Mouse (Mus musculus): ENCODE data around the gene Pecam1.
"Not testable (repeated sequence)": the region's sequence is repeated elsewhere in the genome, so short reads cannot be mapped to it uniquely, and the experiment has no call there.

Pecam1 gene

DNA sequence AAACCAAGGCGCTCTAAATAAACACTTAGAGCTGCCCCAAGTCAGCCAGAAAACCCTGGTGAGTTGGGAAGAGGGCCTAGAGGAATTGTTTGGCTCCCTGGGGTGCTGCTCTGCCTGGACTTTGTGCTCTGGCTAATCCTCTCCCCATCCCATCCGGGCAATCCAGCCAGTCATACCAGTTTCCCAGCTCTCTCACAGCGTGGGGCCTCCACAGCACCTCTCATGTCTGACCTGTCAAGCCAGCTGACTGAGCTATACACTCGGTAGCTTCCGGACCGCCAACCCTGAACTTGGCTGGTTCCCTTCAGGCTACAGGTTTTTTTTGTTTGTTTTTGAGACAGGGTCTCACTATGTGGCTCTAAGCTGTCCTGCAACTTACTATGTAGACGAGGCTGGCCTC lies 112.7 kb downstream of the Pecam1 start:
- DNase-seq (ENCODE audit: low read depth in 1 of 2, low spot score in 2 of 2), result no peak

DNA sequence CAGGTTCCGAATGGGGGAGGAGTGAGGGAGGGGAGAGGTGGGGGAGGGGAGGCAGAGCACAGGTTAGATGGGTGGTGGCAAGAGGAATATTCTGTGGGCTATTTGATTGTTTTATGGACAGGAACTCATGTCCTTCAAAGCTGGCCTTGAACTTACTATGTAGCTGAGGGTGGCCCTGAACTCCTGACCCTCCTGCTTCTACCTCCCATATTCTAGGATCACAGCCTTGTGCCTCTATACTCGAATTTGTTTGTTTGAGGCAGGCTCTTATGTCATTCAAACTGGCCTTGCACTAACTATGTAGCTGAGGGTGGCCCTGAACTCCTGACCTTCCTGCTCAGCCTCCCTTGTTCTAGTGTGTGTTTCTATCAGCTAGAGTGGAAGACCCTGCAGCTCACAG lies 114.5 kb downstream of the Pecam1 start:
- DNase-seq (ENCODE audit: low read depth in 1 of 2, low spot score in 2 of 2), result no peak

DNA sequence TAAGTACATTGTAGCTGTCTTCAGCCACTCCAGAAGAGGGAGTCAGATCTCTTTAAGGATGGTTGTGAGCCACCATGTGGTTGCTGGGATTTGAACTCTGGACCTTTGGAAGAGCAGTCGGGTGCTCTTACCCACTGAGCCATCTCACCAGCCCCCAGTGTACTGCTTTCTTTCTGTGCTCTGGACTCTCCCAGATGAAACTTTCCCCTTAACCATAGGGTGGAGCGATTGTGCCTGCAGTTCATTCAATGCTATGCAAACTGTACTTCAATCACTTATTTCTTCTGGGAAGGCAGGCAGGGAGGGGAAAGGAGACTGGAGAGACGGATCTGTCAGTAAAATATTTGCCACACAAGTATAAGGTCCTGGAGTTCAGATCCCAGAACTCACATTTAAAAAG lies 116.3 kb downstream of the Pecam1 start:
- DNase-seq (ENCODE audit: low read depth in 1 of 2, low spot score in 2 of 2), result not testable (repeated sequence)

DNA sequence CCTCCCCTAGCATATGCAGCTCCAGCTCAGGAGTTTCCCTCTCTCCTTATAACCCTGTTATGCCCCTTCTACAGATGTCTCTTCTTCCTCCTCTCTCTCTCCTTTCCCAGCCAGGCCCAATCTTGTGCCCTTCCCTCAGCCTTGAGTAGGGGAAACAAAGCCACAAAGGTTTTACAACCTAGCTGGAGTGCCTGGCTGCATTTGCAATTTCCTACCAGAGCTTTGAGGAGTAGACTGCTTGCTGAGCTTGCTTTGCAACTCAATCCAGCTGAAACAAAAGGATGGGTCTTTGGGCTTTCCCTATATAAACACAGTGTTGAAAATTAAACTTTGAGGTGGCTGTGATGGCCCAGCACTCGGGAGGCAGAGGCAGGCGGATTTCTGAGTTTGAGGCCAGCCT lies 117.0 kb downstream of the Pecam1 start:
- no peak for DNase-seq (ENCODE audit: low read depth in 1 of 2, low spot score in 2 of 2)

DNA sequence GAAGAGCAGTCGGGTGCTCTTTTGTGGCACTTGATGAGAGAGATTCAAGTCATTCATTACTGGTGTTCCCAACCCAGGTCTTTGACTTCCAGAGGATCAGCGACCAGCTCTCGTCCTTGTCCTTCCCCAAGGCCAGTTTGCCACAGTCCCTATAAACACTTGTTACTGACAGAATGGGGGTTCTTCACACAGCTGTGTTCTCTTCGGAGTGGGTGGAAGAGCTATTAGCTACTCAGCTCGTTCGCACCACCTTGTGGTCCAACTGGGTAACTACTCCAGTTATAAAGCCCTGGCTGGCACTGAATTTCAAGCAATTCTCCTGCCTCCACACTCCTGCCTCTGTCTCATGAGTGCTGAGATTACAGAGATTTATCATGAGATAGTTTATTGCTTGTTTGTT lies 122.7 kb downstream of the Pecam1 start:
- peak in 1 of 2 experiments; percentile 62 for DNase-seq (ENCODE audit: low read depth in 1 of 2, low spot score in 2 of 2)

DNA sequence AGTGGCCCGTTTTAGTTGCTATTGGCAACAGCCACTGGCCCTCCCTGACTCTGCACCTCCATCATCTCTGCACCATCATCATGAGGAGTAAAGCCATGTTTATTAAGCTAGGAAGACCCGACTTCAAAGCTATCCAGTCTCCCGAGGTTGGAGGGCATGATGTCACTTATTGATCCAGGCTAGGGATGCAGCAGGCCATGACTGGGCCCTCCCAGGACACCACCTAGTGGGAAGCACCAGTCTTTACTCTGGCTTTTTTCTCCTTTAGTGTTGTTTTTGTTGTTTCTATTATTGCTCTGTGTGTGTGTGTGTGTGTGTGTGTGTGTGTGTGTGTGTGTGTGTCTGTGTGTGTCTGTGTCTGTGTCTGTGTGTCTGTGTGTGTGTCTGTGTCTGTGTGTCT lies 124.9 kb downstream of the Pecam1 start:
- DNase-seq (ENCODE audit: low read depth in 1 of 2, low spot score in 2 of 2), result no peak

DNA sequence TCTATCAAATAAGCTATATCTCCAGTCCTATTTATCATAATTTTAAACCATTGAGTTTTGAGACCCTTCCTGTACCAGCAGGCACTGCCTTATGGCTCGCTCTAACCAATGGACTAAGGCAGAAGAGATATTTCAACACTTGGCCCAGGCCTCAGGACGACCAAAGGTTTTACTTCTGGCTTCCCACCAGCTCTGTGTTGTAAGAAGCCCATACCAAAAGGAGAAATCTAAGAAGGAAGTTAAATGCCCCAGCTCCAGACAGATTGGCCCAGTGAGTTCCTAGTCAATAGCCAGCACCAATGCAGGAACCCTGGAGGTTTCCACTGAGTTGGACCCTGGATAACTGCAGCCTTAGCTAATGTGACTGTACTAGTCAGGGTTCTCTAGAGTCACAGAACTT lies 126.8 kb downstream of the Pecam1 start:
- DNase-seq (ENCODE audit: low read depth in 1 of 2, low spot score in 2 of 2), result peak; percentile 26 to 32

DNA sequence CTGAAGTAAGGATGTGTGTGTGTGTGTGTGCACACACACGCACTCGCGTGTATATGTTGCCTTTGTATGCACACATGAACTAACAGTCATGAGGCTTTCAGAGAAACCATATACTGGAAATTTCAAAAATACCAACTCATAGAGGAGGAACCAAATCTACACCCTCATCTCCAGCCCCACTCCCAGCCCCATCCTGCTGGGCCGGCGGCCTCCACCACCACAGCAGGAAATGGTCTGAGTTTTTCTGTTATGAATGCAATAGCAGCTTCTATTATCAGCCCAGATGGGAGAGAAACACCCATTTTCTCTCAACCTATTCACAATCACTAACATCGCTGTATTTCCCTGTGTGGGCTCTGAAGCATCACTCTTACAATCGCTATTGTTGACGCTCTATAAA lies 128.4 kb downstream of the Pecam1 start:
- DNase-seq (ENCODE audit: low read depth in 1 of 2, low spot score in 2 of 2), result no peak

DNA sequence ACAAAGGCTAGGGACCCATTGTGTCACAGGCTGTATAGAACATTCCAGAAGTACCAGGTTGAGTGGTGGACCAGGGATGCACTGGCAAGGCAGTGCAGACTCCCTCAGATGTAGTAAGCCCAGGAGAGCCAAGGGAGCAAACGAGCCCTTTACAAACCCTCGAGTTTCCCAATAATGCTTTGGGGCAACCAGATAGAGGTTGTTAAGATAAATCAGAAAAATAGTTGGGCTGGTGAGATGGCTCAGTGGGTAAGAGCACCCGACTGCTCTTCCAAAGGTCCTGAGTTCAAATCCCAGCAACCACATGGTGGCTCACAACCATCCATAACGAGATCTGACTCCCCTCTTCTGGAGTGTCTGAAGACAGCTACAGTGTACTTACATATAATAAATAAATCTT lies 131.7 kb downstream of the Pecam1 start:
- DNase-seq (ENCODE audit: low read depth in 1 of 2, low spot score in 2 of 2), result not testable (repeated sequence)

DNA sequence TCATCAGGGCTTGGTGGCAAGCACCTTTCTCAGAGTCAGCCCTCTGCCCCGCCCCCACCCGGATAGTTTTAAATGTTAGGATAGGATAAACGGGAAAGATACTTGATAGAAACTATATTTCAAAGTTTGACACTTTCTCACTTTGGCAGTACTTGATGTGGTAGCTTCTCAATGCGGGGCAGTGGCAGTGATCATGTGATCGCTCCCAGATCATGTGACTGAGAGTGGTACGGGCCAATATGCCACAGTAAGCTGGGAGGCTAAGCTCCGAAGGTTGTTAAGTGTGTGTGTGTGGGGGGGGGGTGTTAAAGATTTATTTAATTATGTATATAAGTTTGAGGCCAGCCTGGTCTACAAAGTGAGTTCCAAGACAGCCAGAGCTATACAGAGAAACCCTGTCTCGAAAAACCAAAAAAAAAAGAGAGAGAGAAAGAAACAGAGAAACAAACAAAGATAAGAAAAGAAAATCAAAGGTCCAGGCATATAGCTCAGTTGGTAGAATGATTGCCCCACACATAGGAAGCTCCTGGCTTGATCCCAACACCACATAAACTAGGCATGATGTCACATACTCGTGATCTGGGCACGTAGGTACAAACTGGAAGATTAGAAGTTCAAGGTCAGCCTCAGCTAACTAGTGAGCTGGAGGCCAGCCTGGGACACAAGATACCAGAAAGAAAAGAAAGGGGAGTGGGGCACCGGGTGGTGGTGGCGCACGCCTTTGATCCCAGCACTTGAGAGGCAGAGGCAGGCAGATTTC lies 132.4 kb downstream of the Pecam1 start:
- DNase-seq (ENCODE audit: low read depth in 1 of 2, low spot score in 2 of 2), result no peak

DNA sequence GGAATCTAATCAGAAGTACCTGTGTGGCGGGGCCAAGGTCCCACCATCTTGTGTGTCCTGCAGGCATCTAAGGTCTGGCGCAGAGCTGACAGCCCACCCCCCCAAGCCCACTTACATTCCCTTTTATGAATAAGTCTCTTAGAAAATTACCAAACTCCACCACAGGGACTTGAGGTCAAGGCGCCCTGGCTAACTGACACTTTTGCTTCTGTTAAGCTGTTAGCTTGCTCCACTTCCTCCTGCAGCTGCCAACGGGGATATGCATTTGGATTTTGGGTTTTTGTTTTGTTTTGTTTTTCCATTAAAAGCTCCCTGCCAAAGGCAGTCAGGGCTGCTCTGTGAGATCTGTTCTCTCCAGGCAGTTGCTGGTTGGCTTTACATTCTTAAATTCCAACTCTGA lies 134.9 kb downstream of the Pecam1 start:
- no peak for DNase-seq (ENCODE audit: low read depth in 1 of 2, low spot score in 2 of 2)

DNA sequence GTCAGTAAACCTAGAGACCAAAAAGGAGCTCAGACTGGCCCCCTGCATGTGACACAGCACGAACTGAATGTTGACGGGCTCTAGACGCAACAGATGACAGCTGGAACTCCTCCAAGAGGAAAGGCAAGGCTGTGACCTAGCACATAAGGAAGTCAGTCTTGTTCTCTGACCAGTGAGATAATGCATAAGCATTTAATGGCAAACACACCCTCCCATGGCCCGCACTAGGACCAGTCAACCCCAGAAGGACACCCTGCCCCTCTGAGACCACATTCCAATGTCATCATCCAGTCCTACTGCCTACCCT lies 136.1 kb downstream of the Pecam1 start:
- DNase-seq (ENCODE audit: low read depth in 1 of 2, low spot score in 2 of 2), result peak in 1 of 2 experiments; percentile 26

DNA sequence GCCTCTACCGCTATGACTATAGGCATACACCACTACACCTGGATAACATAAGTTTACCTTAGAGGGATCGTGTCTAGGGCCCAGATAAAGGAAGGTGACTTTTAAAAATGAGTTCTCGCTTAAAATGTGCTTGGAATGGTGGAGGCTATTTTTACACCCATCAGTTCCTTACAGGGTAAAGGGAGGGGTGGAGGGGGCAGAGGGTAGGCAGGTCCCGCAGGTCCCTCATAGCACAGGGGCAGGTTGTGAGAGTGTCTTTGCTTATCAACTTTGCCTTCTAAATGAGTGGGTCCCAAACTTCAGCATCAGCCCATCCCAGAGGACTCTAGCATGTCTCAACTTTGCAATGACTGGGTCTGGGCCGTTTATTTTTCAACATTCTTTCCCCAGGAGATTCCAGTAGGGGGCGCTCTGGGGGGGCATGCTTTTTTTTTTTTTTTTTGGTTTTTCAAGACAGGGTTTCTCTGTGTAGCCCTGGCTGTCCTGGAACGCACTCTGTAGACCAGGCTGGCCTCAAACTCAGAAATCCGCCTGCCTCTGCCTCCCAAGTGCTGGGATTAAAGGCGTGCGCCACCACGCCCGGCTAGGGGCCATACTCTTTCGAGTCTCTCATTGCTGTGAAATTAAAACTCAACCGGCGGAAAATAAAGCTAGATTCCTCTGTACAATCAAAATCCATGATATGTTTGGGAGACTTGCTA lies 136.6 kb downstream of the Pecam1 start:
- no peak for DNase-seq (ENCODE audit: low read depth in 1 of 2, low spot score in 2 of 2)

DNA sequence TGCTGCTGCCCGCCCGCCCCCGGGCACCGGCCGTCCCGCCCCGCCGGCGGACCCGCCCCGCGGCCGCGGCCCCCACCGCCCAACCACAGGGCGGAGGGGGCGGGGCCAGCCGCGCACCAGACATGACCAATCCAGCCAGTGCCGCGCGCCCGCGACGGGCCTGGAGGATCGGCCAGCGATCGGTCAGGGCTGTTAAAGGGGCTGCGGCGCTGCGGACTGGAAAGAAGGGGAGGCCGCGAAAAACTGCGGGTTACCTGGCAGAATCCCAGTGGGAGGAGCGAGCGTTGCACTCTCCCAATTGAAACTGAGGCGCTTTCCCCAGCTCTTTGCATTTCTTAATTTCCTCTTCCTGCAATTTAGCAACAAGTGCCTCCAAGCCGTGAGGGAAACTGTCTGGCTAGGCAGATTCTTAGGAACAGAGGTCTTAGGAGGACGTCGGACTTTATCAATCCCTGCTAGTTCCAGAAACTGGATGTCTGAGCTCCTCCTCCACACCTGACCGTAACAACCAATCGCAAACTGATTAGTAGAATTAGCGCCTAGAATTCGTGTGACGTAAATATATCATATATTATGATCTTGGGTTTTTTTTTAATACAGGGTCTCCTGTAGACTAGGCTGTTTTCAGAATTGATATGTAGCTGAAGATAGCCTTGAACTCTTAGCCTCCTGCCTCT lies 137.3 kb downstream of the Pecam1 start, which contains the start of gene Tex2:
TSS of gene Tex2 (minus strand) at position 463 of the 677 bp plus-strand sequence.
- peak; percentile 83 to 84 for DNase-seq (ENCODE audit: low read depth in 1 of 2, low spot score in 2 of 2)

DNA sequence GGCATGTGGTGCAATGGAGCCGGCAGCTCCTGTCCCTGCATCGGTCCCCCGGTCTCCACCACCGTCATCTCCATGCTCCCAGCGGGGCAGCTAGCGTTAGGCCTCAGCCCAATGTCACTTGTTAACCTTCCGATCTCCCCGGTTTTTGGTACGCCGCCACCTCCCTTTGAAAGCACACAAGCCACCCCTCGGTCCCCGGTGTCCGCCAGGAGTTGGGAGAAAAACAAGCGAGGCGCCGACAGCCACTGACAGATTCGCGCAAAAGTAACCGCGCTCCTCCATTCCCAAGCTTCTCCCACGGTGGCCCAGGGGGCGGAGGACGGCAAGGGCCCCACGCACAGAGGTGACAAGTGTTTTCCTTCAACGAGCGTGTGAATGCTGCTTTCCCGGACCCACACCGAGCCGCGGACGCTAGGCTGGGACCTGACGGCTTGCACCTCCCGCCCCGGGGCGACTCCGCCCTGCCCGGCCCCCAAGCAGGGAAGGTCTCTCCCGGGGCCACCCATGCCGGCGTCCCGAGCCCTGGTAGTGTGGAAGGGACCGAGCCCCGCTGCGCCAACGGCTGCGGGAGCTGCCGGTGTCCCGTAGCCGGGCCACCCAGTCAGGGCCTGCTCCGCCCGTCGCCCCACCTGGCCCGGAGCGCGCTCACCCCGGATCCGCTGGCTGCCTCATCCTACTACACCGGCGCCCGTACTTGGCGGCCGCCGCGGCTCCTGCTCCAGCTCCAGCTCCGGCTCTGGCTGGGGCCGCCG lies 138.0 kb downstream of the Pecam1 start:
- peak in 1 of 2 experiments; percentile 24 for DNase-seq (ENCODE audit: low read depth in 1 of 2, low spot score in 2 of 2)

DNA sequence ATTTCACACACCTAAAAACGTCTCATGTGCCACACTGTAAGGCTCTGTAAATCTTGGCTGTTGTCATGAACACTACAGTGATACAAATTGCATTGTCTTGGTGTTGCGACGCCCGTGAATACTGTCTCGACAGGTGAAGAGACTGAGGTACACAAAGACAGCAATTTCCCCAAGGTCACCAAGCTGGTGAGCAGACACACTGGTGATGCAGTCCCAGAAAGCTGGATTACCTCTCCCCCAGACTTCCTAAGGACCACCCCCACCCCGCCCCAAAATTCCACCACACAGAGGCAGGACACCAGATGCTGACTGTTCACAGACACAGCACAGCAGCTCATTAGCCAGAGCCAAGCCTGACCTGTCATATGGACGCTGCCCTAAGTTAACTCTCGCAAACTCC lies 140.7 kb downstream of the Pecam1 start:
- DNase-seq (ENCODE audit: low read depth in 1 of 2, low spot score in 2 of 2), result no peak

DNA sequence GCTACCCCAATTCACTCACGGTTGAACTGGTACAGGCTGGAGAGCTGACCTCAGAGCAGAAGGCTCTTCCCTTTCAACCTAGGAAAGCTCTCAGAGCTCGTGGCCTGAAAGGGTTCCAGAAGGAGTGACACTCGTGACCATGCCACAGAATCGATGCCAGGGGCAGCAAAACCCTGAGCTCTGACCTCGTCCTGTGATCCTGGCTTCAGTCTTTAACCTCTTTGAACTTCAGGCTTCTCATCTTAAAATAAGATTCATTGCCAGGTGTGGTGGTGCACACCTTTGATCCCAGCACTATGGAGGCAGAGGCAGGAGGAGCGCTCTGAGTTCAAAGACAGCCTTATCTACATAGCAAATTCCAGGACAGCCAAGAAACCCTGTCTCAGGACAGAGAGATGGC lies 143.1 kb downstream of the Pecam1 start:
- no peak for DNase-seq (ENCODE audit: low read depth in 1 of 2, low spot score in 2 of 2)

DNA sequence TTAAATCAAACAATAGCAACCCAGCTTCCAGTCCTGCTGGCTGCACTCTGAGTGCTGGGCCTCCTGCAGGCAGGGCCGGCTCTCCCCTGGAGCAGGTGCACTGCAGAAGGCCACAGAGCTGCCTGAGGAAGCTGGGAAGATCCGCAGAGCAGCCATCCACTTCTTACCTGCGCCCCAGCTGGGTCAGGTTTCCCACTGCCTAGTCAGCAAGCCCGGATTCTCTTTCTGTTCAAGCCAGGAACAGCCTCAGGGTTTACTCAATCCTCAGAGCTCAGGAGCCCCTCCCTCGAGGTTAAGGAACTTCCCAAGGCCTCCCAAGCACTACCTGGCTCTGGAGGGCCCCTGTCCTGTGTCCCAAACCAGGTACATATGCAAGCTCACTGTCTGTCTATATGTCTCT lies 144.4 kb downstream of the Pecam1 start:
- no peak for DNase-seq (ENCODE audit: low read depth in 1 of 2, low spot score in 2 of 2)
